Mouse (Mus musculus): ENCODE data around the gene Gls.

Gls gene

DNA sequence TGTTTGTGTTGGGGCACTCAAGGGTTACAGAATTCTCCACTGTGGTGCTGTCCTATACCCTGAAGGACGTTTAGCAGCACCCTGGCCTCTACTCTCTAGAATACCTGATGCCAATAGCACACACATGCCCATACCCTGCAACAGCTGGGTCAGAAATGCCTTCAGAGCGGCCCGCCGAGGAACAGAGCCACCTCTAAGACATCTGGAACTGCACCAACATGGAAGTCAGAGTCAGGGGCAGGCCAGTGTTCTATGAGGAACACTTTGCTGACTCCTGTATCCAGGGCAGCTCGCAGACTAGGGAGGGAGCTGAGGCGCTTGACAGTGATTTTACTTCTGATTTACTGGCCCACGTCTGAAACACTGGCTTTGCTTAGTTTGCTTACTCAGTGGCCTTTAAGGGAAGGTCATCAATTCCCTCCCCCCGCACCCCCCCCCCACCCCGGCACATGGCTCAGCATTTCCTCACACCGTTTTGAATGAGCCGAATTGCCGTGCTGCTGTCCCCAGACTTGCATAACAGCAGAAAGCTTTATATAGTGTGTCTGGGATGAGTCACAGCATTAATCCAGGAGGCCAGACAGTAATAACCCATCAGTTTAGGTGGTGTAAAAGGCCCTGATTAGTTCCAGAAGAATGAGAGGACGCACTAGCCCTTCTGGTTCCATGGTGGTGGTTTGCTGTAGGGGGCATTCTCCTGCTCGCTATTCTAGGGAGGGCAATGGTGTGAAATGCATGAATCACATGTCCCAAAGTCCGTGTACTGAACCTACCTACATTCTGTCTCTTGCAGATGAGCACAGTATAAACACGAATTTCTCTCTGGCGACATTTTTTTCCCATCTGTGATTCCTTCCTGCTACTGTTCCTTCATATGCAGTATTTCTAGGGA, 74.3 kb downstream of the Gls start:
- peak; percentile 59 for DNase-seq (ENCODE audit: low read depth, low spot score)

- no peak for DNase-seq (ENCODE audit: low read depth, low spot score)
Measured at GRCm38 (mm10) chr1:52158040-52158439, 75.0 kb downstream of the Gls start.

GRCm38 (mm10) chr1:52156351-52156750, 76.7 kb downstream of the Gls start:
- no peak for DNase-seq (ENCODE audit: low read depth, low spot score)

DNA sequence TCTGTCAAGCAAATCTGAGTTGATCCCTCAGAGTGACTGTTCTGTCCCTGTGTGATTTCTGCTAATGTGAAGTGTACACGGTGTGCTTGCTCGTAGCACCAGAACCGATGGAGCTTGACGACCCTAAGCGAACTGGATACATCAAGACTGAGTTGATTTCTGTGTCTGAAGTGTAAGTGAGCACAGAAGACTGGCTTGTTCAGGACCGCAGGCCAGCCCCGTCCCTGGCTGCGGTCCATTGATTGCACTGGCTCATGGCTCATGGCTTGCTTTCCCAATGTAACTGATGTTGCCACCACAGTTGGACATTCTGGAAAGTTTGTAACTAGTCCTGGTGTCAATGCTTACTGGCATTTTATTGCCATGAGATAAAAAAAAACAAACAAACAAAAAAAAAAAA, 78.1 kb downstream of the Gls start:
- DNase-seq (ENCODE audit: low read depth, low spot score): no peak

DNA sequence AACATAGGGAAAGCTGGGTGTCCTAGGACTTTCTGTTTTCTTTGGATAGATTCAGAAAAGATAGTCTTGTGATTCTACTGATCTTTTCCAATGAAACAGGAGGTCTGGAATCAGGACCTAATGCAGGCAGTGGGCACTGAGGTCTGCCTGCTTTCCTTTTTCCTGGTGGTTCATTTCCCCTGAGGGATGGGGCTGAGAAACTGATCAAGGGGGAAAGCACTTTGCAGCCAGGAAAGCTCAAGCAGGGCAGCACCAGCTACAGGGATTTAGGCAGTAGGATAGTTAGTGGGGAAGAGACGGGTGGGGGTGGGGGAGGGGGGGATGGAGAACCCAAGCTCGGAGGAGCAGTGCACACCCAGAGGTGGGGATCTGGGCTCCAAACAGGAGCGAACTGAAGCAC, 80.1 kb downstream of the Gls start:
- DNase-seq (ENCODE audit: low read depth, low spot score): no peak

- no peak for DNase-seq (ENCODE audit: low read depth, low spot score)
Measured at GRCm38 (mm10) chr1:52152369-52152768, 80.7 kb downstream of the Gls start.

- no peak for DNase-seq (ENCODE audit: low read depth, low spot score)
Measured at GRCm38 (mm10) chr1:52151166-52151565, 81.9 kb downstream of the Gls start.

- no peak for DNase-seq (ENCODE audit: low read depth, low spot score)
Measured at GRCm38 (mm10) chr1:52150676-52151075, 82.4 kb downstream of the Gls start.

- DNase-seq (ENCODE audit: low read depth, low spot score): peak; percentile 47
Measured at GRCm38 (mm10) chr1:52149934-52150346, 83.1 kb downstream of the Gls start.

GRCm38 (mm10) chr1:52148696-52149095, 84.3 kb downstream of the Gls start:
- no peak for DNase-seq (ENCODE audit: low read depth, low spot score)

DNA sequence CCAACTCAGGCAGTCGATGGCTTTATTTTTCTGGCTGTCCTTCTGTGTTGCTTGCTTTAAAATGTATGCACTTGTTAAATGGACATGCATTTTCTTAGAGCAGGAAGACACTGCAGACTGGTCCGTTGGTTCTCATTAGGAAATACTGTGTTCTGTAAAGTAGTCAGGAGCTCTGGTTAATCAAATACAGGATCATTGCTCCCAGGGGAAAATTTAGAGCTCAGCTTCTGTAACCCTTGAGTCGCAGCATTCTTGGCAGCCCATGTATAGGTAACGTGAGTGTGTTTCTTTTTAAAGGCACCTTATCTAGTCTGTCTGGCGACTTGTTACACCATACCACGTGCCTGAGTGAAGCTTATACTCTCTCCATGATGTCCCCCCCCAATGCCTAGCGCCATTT, 84.9 kb downstream of the Gls start:
- no peak for DNase-seq (ENCODE audit: low read depth, low spot score)

- no peak for DNase-seq (ENCODE audit: low read depth, low spot score)
Measured at GRCm38 (mm10) chr1:52147431-52147830, 85.6 kb downstream of the Gls start.

DNA sequence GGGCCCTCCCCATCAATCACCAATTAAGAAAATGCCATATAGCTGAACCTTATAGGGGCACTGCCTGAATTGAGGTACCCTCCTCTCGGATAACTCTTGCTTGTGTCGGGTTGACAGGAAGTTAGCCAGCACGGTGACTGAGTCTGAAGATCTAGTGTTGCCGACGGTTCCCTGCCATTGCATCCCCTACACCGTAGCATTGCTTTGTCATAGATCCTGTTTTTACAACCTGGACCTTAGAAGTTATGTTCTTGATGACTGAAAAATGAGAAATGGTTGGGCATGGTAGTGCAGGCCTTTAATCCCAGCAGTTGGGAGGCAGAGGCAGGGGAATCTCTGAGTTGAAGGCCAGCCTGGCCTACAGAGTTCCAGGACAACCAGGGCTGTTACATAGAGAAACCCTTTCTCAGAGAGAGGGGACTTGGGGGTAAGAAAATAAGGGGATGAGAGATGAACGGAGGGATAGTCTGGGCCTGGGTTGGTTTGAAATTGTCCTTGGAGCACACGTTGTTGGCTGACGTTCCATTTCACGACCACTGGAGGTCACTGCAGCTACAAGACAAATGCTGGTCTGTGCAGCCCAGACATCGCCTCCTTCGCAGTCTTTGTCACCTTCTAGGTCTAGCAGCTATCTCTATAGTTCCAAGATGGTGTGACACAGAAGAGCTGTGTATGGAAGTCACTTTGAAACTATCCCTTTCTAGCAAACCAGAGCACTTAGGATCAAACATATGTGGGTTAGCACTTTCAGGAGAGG, 86.6 kb downstream of the Gls start:
- peak; percentile 60 for DNase-seq (ENCODE audit: low read depth, low spot score)

DNA sequence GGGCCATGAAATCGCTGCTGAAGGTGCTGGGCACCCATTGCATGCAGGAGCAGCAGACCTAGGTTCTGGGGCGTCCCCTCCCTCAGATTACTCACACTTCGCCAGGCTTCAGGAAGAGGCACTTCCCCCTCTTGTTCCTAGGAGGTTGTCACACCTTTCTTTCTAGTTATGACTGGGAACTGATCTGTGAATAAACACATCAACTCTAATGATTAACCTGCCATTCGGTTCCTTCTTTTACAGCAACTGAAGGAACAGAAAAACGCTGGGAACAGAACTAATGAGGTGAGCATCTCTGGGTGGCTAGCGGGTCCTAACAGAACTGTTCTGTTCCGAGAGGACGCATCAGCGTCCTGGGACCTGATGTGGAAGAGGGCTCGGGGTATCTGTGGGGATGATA, 88.1 kb downstream of the Gls start:
- DNase-seq (ENCODE audit: low read depth, low spot score): no peak

- no peak for DNase-seq (ENCODE audit: low read depth, low spot score)
Measured at GRCm38 (mm10) chr1:52143596-52144156, 89.4 kb downstream of the Gls start.

- no peak for DNase-seq (ENCODE audit: low read depth, low spot score)
Measured at GRCm38 (mm10) chr1:52143191-52143590, 89.8 kb downstream of the Gls start.

GRCm38 (mm10) chr1:52142117-52142516, 90.9 kb downstream of the Gls start:
- DNase-seq (ENCODE audit: low read depth, low spot score): no peak

DNA sequence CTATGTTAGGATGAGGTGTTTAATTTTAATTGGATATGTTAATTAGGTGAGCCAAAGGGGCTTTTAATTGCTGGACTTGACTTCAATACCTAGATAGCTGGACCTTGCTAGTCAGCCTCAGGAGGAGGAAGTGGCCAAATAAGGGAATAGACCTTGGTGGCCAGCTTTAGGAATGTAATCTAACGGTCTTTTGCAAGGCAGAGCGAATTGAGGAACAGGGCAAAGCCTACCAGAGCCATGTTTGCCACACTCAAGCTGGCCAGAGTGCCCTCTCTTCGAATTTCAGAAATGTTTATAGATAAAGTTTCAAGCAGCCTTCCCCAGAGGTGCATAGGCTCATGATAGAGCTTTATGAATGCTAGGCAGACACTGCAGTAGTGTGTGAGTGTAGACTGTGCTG, 91.5 kb downstream of the Gls start:
- DNase-seq (ENCODE audit: low read depth, low spot score): no peak

- no peak for DNase-seq (ENCODE audit: low read depth, low spot score)
Measured at GRCm38 (mm10) chr1:52140534-52140933, 92.5 kb downstream of the Gls start.

DNA sequence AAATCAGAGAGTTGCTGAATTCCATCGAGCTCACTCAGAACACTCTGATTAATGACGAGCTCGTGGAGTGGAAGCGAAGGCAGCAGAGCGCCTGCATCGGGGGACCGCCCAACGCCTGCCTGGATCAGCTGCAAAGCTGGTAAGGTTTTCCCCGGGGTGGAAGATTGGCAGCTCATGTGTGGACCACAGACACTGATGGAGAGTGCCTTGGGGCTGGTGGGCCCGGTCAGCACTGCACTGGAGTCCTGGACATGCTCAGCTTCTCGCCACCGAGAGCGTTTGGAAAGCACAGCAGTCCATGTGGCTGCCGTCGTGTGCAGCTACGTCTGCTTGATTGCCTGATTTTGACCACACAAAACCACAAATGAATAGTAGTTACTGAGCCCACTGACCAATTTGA, 95.7 kb downstream of the Gls start:
- DNase-seq (ENCODE audit: low read depth, low spot score): no peak

GRCm38 (mm10) chr1:52133254-52133653, 99.8 kb downstream of the Gls start:
- no peak for DNase-seq (ENCODE audit: low read depth, low spot score)

DNA sequence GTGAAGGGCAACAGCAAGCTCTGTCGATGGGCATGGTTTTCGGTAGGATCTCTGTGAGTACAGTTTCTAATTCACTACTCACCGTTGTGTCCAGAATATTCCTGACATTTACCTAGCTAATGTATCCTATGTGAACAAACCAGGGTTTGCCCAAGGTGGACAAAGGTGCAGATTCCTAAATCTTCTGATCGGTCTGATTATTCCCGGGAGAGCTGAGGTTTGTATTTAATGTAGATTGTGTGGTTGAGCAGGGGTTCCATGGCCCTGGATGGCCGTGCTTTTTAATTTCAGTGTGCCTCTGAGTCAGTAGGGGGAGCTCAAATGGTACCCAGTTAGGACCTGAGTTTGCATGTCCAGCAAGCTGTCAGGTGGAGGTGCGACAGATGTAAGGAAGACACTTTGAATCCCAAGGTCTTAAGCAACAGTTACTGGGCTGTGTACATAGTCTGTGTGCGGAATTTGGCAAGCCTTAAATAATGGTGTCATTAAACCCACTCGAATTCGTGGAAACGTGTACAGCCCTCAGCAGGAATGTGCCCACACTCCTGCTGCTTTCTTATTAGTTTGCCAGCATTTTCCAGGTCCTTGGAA, 101.2 kb downstream of the Gls start:
- DNase-seq (ENCODE audit: low read depth, low spot score): no peak

All from 3T3-L1 (cell line).